Mouse (Mus musculus) 3T3-L1 (cell line): Measurements from ENCODE around the gene Fgfbp3.
"Not testable (repeated sequence)": the region's sequence is repeated elsewhere in the genome, so short reads cannot be mapped to it uniquely, and the experiment has no call there.

Experiments
- DNase-seq: peaks from one replicate; pipeline ENCODE4 v3.0.0-alpha.2; 2015; ENCODE audit warnings: low read depth, low spot score

The Fgfbp3 gene

GRCm38 (mm10) chr19:36919466-36919865 is at the start of gene Fgfbp3:
Gene Fgfbp3 (minus strand): TSS chr19:36919615.
- peak; percentile 31 for DNase-seq

- not testable (repeated sequence) for DNase-seq
These were observed 43.3 kb upstream of the Fgfbp3 start for GRCm38 (mm10) chr19:36962544-36963260.

DNA sequence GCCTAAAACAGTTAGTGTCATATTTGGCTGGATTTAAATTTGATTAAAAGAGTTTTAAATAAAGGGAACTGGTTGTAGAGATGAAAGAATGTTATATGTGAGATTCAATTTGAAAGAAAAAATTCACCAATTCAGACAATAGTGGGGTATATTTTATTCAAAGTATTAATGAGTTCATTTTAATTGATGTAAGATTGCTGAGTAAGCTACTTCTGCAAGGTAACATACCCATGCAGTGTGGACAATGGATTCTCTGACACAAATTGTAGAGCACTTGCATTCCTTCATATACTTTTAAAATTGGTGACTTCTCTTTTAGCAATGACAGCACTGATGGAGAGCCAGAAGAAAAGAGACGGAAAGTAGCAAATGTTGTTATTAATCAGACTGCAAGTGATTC is 41.9 kb upstream of the Fgfbp3 start:
- no peak for DNase-seq

GRCm38 (mm10) chr19:36958331-36958730 is 38.9 kb upstream of the Fgfbp3 start:
- no peak for DNase-seq

DNA sequence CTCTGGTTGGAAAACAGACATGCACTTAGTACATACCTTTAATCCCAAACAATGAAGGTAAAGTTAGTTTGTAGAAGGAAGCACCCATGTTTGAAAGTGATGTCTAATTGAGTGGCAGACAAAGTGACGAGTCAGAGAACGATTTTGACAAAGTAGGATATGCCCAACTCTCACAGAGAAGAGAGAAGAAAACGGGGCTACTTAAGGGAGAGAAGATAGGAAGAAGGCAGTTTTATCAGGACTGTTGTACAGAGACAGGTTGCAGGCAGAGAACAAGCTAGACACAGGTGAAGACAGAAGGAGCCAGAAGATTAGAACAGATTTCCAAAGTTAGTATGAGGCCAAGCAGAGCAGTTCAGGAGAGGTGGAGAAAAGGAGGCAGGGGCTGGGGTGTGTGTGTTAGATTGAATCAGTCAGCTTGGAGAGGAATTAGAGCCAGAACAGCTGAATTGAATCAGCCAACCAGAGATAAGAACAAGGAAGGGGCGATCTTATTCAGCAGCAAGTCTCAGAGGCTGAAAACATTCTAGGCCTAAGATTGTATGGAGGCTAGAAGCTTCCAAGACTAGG is 34.3 kb upstream of the Fgfbp3 start:
- no peak for DNase-seq

DNA sequence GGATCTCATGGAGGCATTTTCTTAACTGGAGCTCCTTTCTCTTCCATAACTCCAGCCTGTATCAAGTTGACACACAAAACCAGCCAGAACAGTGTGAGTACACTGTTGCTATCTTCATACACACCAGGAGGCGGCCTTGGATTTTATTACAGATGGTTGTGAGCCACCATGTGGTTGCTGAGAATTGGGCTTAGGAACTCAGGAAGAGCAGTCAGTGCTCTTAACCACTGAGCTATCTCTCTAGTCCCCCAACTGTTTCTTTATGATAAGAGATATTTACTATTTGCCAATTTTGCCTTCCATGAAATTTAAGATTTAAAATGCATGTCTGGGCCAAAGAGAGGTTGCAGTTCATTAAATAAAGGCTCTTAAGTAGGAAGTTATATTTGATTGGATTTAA is 20.6 kb upstream of the Fgfbp3 start:
- DNase-seq: no peak

GRCm38 (mm10) chr19:36938008-36938407 is 18.6 kb upstream of the Fgfbp3 start:
- DNase-seq: no peak

DNA sequence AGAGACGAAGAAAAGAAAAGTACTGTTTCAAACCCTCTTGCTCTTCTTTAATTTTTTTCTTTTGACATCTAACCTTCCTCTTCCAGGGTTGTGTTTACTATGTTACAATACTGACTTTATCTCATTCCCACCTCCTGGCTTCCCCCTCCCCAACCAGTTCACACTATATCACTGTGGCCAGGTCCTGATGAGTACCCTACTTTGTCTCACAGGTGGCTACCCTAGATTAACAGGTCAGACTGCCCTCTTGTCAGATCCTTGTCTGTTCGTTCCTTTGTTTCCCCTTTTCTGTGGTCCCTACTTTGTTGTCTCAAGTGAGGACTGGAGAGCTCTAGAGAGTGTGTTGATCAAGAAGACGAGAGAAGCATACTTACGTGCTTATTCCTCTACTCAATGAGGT is 16.9 kb upstream of the Fgfbp3 start:
- DNase-seq: no peak

DNA sequence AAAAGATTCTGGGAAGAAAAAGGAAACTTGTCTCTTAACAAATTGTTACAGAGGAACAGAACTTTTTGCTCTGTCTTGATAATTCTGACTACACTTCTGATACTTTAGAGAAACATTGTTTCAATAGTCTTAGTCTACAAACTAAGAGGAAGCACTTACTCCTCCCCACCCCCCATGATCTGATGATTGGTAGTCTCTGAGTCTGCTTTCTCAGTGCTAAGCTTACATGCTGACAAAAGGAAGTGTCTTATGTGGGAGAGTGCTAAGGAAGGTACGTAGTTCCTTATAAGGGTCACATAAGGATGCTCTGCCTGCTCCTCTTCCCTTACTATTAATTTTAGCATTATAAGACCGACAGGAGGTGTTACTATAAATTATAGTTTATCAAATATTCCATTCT is 13.2 kb upstream of the Fgfbp3 start:
- DNase-seq: no peak

GRCm38 (mm10) chr19:36932097-36932496 is 12.7 kb upstream of the Fgfbp3 start:
- no peak for DNase-seq

DNA sequence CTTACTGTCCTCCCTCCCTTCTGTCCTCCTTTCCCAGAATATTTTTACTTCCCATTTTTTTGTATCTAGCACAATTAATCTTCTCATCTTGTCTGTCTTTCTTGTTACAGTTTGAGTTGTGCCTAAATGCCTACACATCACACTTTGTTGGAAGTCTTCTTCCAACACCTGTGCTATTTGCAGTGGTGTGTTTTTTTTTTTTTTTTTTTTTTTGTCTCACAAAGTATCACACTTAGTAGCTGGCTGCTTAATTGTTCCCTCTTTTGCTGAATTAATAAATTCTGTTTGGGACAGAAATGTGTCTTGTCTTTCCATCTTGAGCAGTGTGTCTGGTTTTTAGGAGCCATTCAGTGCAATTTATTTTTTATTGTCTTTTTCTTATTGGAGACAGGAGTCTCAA is 10.4 kb upstream of the Fgfbp3 start:
- no peak for DNase-seq

- peak; percentile 34 for DNase-seq
These were observed 8.5 kb upstream of the Fgfbp3 start for GRCm38 (mm10) chr19:36927800-36928361.

DNA sequence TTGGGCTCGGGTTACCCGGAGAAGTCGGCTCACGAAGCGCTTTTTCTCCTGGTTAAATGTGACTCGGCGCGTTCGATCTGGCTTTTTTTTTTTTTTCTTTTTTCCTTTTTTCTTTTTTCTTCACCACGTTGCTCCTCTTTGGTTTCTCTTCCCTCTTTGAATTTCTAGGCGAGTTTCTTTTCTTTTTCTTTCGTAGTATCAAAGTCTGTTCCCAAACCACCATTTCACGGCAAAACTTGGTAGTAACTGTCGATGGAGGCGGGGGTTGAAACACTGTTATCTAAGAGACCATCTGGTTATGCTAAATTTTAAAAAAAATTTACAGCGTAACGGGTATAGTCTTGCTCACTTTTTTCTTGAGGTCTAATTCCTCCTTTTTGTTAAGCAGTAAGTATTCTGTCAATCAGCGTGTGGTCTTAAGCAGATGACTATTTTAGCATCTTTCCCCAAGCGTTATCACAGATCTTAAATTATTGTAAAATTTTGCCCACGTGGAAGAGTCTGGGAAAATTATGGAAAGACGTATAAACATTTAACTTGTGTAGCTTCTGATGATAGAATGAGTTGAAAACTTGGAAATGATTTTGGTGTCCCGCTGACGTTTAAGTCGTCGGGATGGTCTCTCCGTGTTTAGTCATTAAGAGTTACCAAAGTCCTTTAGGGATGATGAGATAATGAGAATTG is 7.3 kb upstream of the Fgfbp3 start:
- peak; percentile 60 for DNase-seq

DNA sequence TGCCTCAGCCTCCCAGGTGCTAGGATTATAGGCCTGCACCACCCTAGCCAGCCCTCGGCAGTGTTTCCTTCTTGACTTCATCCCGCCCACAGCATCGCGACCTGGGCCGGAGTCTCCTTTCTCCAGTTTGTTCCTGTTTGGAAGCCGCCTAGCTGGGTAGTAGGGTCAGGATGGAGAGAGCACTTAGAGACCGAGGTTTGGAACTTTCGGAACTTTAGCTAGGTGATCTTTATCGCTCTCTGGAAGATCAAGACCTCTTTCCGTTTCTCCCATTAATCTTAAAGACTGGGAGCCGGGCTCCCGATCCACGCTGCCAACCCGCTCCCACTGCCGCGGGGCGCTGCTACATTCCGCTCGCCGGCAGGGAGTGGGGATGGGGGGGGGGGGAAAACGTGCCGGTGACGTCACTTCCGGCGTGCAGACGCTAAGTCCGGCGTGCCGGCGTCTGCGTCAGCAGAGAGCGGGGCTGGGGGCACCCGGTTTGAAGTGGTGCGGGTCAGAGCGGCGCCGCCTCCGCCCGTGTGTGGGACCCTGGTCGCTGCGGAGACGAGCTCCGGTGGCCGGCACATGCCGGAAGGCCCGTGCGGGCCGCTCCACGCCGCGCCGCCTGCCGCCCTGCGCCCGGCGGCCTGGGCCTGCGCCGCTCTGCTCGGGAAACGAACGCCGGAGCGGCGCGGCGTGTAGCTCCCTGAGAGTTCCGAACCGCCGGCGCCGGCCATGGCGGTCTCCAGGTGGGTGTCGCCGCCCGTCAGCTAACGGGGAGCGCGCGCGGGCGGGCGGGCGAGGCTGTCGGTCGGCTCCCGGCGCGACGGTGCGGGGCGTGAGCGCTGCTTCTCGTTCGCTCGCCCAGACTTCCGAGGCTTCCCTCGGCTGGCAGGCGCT is 6.5 kb upstream of the Fgfbp3 start, which contains the start of gene Btaf1:
TSS of gene Btaf1 (plus strand) at position 409 of the 882 bp plus-strand sequence.
- DNase-seq: peak; percentile 85

DNA sequence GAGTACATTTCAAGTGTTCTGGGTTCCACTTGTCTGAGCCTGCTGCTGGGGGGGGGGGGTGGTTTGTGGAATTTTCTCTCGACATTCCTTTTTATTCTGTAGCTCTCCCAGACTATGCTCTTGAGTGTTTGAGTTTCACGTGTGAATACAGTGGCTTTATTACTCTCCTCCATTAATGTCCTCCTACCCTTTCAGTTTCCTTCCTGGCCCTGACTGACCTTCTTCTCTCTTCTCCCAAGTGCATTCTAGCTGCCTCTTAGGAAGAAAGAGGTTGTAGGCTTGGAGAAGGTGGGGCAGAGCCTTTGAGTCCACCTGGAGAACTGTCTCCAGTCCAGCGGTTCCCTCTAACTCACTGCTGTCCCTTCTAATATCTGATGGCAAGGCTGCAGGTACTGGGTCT is 3.5 kb upstream of the Fgfbp3 start:
- no peak for DNase-seq

GRCm38 (mm10) chr19:36922015-36922414 is 2.6 kb upstream of the Fgfbp3 start:
- DNase-seq: peak; percentile 77

DNA sequence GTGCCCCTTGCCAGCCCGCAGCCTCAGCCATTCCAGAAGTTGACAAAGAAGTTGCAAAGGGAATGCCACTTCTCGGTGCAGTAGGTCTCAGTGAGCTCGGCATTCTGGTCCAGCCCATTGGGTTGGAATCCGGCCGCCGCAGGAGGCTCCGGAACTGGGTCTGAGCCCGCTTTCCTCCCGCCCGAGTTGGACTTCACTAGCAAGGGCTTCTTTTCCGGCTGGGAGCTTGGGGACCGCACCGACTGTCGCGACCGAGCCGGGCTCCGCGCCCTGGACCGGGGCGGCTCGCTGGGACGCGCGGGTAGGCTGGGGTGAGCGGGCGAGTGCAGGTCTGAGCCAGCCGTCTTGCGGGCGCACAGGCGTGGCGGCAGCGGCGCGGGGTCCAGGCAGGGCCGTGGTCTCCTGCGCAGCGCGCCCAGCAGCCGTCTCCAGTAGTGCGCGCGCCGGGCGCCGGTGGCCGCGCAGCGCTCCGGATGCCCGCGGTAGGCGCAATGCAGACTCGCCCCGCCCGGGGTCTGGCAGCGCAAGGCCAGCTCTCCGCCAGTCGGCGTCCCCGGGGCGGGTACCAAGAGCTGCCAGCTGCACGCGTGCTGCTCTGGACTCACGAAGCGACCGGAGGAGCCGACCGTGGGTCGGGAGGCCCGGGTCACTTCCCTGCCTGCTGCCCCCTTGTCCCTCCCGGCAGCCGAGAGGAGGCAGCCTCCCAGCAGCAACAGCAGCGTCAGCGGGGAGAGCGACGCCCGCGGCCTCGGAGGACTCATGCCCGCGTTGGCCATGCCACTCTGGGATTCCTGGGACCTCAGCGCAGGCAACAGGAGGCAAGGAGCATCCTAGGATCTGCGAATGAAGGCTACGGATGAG is 744 bp downstream of the Fgfbp3 start:
- DNase-seq: peak; percentile 72

GRCm38 (mm10) chr19:36916876-36917389 is 2.5 kb downstream of the Fgfbp3 start:
- DNase-seq: no peak

- DNase-seq: no peak
These were observed 3.2 kb downstream of the Fgfbp3 start for GRCm38 (mm10) chr19:36916206-36916605.

DNA sequence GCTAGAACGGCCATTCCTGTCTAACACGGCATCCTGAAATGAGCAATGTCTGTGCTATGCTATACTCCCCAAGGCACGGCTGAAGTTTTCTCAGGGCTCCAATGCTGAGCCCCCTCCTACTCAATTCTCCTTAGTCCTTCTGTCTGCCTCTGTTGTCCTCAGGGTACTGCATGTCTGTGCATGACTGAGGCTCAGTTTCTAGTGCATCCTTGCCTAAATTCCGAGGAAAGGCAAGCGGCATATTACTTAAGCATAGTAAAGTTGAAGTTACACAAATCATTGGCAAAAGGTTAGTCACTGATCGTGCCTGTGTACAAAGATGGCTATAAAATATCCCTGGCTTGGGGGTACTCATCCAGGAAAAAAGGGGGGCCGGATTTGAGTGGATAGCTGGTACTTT is 6.4 kb downstream of the Fgfbp3 start:
- DNase-seq: no peak
